Mouse (Mus musculus) induced T-regulatory cell, adult 2 months (primary cell): ENCODE results near the gene Nrip3.
A peak's percentile ranks its signal among the peaks of the same experiment; 100 is the strongest.

Experiments used
- DNase-seq: peaks from one replicate; pipeline ENCODE4 v3.0.0-alpha.2; 2012; ENCODE audit warnings: low read depth

The Nrip3 gene

DNA sequence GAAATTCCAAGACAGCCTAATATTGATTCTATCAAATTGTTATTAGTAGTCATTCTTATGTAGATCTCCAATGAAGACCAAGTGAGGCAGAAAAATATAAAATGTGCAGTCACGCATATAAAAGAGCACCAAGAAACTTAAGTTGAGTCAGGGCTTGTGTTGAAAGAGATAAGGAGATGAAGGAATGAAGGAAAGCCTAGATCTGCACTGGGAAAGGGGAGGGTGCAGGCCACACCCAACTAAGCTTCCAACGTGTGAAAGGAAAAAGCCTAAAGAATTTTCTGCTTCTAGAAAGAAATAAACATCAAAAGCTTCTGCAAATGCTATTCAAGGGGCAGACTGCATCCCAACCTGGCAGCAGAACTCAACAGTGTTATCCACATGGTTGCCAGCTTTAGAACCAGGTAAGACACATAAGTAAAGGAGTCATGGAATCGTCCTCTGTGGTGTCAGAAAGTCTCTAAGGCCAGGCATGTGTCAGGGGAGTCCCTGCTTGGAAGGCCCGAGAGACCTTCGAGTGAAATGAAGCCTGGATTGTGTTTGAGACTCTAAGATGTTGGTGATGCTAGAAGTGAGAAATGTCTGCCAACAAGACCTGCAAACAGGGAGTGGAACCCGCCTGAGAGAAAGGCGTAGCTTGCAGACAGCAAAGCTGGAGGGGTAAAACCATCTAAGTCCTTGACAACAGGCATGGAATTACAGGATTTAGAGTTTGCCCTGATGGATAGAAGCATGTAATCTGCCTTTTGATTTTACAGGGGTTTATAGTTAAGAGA is 14.1 kb downstream of the Nrip3 start:
- DNase-seq: no peak

- DNase-seq: no peak
Observed at GRCm38 (mm10) chr7:109764009-109764408, 17.8 kb downstream of the Nrip3 start.

- no peak for DNase-seq
Observed at GRCm38 (mm10) chr7:109756291-109756690, 25.5 kb downstream of the Nrip3 start.

DNA sequence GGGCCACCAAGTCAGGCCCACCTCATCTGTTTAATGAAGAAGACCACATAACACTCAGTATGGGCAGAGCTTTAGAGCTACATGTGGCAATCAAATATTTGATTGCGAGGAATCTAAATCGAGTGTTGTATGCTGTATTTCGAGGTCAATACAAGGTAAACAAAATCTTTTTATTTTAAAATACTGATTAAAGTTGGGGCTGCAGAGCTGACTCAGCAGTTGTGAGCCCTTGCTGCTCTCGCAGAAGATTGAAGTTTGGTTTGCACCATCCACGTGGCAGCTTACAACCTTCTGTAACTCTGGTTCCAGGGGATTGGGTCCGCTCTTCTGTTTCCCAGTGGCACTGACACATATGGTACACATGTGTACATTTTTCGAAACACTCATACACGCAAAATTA is 27.8 kb downstream of the Nrip3 start:
- DNase-seq: no peak

DNA sequence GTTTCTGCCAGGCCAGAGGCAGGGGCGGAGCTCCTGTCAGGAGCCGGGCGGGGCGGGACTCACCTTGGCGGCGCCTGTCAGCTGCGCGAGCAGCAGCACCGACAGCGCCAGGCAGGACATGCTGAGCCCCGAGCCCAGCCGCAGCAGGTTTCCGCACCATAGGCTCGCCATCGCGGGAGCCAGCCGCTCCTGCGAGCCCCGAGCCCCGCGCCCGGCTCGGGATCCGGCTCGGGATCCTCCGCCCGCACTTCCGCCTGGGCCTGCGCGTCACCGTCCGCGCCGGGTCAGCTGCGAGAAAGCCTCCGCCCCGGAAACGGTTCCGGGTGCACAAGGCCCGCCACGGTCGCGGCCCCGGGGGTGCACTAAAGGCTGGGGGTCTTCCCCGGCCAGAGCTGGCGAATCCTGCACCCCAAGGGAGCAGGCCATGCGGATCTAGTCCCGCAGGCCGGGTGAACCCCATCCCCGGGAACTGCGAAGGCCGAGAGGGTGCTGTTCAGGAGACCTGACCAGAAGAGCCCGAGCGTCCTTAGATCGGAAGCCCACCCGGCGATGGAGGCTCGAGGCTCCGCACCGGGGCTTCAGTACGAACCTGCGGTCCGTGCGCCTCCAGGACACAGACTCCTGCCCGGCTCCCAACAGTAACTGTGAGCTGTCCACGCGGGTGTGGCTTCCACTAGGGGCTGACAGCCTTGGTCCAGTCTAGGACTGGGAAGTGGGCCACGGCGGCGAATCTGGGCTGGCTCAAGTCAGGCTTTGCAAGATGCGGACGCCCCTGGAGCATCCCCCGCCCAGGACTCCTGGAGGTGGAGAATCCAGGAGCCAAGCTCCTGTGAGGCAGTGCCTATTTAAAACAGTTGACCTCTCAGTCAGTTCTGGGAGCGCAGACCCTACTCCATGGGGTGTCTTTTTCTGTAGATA is 29.6 kb downstream of the Nrip3 start, which contains the start of gene Tmem9b:
Gene Tmem9b, minus strand, starts transcription at position 868 of the 918 bp plus-strand sequence.
- DNase-seq: peak; percentile 88

- DNase-seq: no peak
Observed at GRCm38 (mm10) chr7:109751427-109752007, 30.3 kb downstream of the Nrip3 start.

GRCm38 (mm10) chr7:109747747-109748146 is 34.1 kb downstream of the Nrip3 start:
- DNase-seq: no peak

DNA sequence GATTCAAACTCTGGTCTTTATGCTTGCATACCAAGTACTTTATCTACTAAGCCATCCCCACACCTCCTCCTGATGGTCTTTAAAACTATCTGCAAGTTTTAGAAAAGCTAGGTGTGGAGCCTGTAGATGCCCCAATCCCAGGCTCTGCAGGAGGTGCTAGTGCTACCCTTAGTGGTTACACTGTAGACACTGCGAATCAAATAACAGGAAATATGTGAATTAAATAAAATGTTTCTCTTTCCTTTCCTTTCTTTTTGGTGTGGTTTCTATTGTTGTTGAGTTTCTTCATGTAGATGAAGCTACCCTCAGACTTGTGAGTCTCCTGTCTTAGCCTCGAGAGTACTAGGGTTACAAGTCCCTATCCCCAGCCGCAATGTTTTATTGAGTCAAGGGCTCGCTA is 40.1 kb downstream of the Nrip3 start:
- peak; percentile 37 for DNase-seq

GRCm38 (mm10) chr7:109741060-109741459 is 40.8 kb downstream of the Nrip3 start:
- peak; percentile 29 for DNase-seq

GRCm38 (mm10) chr7:109739822-109740370 is 41.9 kb downstream of the Nrip3 start:
- DNase-seq: no peak

DNA sequence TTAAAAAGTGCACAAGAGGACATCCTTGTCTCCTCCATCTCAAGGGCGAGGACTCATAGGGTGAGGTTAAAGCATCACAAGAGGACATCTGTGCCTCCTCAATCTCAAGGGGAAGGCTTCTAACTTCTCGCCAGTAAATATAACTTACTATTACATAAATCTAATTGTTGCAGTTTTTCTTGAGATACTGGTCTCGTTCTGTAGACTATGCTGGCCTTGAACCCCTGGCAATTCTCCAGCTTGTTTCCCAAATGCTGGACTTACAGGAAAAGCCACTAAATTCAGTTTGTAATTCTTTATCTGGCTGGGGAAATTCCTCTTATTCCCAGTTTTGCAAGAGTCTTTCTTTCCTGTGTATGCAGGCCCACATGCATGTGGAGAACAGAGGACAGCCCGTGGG is 47.0 kb downstream of the Nrip3 start:
- no peak for DNase-seq

GRCm38 (mm10) chr7:109731626-109732025 is 50.2 kb downstream of the Nrip3 start, which contains the start of gene Ascl3:
TSS of gene Ascl3 (minus strand) at chr7:109731726.
- no peak for DNase-seq

DNA sequence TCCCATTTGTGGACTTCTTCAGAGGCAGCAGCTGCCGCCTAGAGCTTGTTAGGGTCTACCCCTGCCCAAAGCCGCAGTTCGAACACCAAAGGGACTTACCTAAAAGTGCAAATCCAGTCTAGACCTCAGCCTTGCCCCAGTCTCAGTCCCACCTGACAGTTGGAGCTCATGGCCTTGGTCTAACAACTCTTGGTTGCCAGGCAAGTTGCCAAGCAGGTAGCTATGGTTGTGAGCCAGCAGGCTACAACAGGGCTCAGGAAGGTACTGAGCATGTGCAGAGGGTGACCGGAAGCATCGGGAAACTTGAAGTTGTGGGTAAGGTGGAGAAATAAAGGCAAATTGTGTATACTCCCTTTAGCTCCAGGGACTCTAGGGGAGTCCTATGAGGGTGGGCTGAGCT is 58.1 kb downstream of the Nrip3 start, which contains the start of gene BC051019:
Gene BC051019, minus strand, starts transcription at position 154 of the 400 bp plus-strand sequence.
- no peak for DNase-seq

DNA sequence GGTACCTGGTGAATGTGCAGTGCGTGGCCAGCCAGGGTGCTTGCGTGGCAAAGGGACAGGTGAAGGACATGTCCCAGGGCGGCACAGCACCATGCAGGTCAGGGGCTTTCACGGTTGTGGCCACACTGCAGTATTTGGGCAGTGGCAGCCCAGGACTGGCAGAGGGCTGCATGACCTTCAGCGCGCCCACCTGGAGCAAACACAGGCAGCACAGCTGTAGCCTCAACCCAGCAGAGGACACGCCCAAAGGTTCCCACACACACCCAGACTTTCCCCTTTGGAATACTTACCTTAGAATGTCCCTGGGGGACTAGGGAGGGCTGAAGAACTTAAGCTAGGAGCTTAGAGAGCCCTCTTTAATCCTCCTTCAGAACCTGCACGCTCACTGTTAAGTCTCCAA is 58.7 kb downstream of the Nrip3 start:
- no peak for DNase-seq

GRCm38 (mm10) chr7:109722618-109723017 is 59.2 kb downstream of the Nrip3 start:
- DNase-seq: peak; percentile 56

- DNase-seq: peak; percentile 45
Observed at GRCm38 (mm10) chr7:109719286-109719685, 62.5 kb downstream of the Nrip3 start.

- no peak for DNase-seq
Observed at GRCm38 (mm10) chr7:109713434-109713982, 68.3 kb downstream of the Nrip3 start.

- no peak for DNase-seq
Observed at GRCm38 (mm10) chr7:109712198-109712597, 69.6 kb downstream of the Nrip3 start.

DNA sequence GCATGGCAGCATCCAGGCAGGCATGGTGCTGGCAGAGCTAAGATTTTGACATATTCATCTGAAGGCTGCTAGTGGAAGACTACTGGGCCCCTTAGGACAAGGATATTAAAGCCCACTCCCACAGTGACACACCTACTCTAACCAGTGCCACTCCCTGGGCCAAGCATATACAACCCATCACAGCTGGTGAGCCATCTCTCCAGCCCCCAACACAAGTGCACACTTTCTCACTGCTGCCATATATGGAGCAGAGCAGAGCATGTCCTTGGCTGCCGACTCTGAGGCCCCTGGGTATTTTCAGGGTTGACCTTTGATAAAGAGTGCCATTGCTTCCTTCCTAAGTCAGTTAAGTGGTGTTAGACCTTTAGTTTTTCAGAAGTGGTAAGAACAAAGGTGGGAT is 71.8 kb downstream of the Nrip3 start:
- DNase-seq: no peak

GRCm38 (mm10) chr7:109708961-109709382 is 72.9 kb downstream of the Nrip3 start:
- no peak for DNase-seq
